In genomic region chr14:54912109-54912850, GRCm38 (mm10) we compare ENCODE assay signal across 9 mouse cellular contexts. TPM values are rescaled to one million over a fixed set of nuclear protein-coding genes. Genes with fewer than 3 reads are reported as not detected.
DNase-seq lines count a peak whose midpoint lies in the region; ATAC-seq and TF ChIP-seq lines count a peak whose summit lies in the region.
"Had no signal": no experiment of that assay in that cellular context is flagged by ENCODE, and none has a peak within 500 bp of the region (broad histone marks: within the 10 kb centered on the region; RNA-seq: fewer than 3 reads in every experiment).

No protein-coding gene starts in this region.

- no peaks in the 10 kb centered on the region for H3K4me1 ChIP-seq in erythroblast, embryonic 14.5 days (ENCODE audit: control insufficient read depth)
- peaks cover 15 to 18% of the 10 kb centered on the region in 2 experiments for H3K4me1 ChIP-seq in heart, embryonic 14.5 days (ENCODE audit: control insufficient read depth in 2 of 2, insufficient read depth in 2 of 2, low read length in 2 of 2)
- peaks cover 6% of the 10 kb centered on the region for H3K4me1 ChIP-seq in liver, postnatal 0 days (ENCODE audit: insufficient read depth)

- H3K4me3 ChIP-seq in erythroblast, embryonic 14.5 days (replicated peaks) = peak overlapping the region; percentile 50
- peak overlapping the region; percentile 56 to 91 for H3K4me3 ChIP-seq in heart, embryonic 14.5 days (ENCODE audit: control insufficient read depth in 1 of 2, insufficient read depth in 1 of 2, low read depth in 1 of 2, low read length in 2 of 2)
- H3K4me3 ChIP-seq in liver, postnatal 0 days (ENCODE audit: low read depth, low read length) = peak overlapping the region; percentile 70

- peak overlapping the region; percentile 94 for H3K9ac ChIP-seq in heart, embryonic 14.5 days (ENCODE audit: low read length)
- H3K9ac ChIP-seq in liver, postnatal 0 days (replicated peaks) = peak overlapping the region; percentile 56

- TF ChIP-seq EP300 in liver, postnatal 0 days (IDR thresholded peaks at IDR 0.05; ENCODE audit: low read depth) = no peak

- H3K4me2 ChIP-seq in heart, embryonic 14.5 days (ENCODE audit: low read length) = peak overlapping the region; percentile 99
- H3K4me2 ChIP-seq in liver, postnatal 0 days (ENCODE audit: low read depth, low read length) = peak overlapping the region; percentile 92

- DNase-seq in right cerebral cortex, adult 18-20 months = peak; percentile 39
- DNase-seq in right cerebral cortex, postnatal 36 days (ENCODE audit: low spot score in 2 of 2) = no peak
- no peak for DNase-seq in liver, postnatal 0 days
- peak; percentile 41 for DNase-seq in testis, postnatal 14 days (ENCODE audit: low spot score)
- DNase-seq in gastrocnemius, postnatal 25 days = no peak

- ATAC-seq in erythroblast, adult 5-6 weeks (replicated peaks; ENCODE audit: low FRiP score, poor library complexity, severe bottlenecking) = no peak
- peak; percentile 48 for ATAC-seq in heart, embryonic 14.5 days (ENCODE audit: insufficient number of reproducible peaks, insufficient read depth, low FRiP score, low read depth)
- ATAC-seq in liver, postnatal 0 days = 0 out of 2 replicates have a peak, but pooled peaks have one; percentile 15

- H3K27me3 ChIP-seq in erythroblast, embryonic 14.5 days (ENCODE audit: control insufficient read depth) = peaks cover 47% of the 10 kb centered on the region
- H3K27me3 ChIP-seq in heart, embryonic 14.5 days (ENCODE audit: control insufficient read depth, insufficient read depth, low read length) = no peaks in the 10 kb centered on the region
- H3K27me3 ChIP-seq in liver, postnatal 0 days (ENCODE audit: insufficient read depth, low read length) = peaks cover 30% of the 10 kb centered on the region

- peak overlapping the region in 1 of 2 experiments; percentile 72; a peak in 2 of 4 replicates for H3K27ac ChIP-seq in heart, embryonic 14.5 days (replicated peaks in 1 of 2; ENCODE audit: control insufficient read depth in 1 of 2, insufficient read depth in 1 of 2, low read depth in 2 of 2, low read length in 2 of 2)
- H3K27ac ChIP-seq in liver, postnatal 0 days (ENCODE audit: low read depth) = no peak overlapping the region

- WGBS in heart, embryonic 14.5 days = 4% methylated on average over 61 of the region's 69 CpGs
- 7% methylated on average over 51 of the region's 69 CpGs for WGBS in liver, postnatal 0 days (ENCODE audit: insufficient replicate concordance)

- no peak for TF ChIP-seq CTCF in liver, postnatal 0 days (IDR thresholded peaks at IDR 0.05; ENCODE audit: low read depth)

- no peaks in the 10 kb centered on the region for H3K36me3 ChIP-seq in erythroblast, embryonic 14.5 days (ENCODE audit: control insufficient read depth)
- peaks cover 48% of the 10 kb centered on the region for H3K36me3 ChIP-seq in heart, embryonic 14.5 days (ENCODE audit: control insufficient read depth, insufficient read depth, low read length)
- H3K36me3 ChIP-seq in liver, postnatal 0 days (replicated peaks; ENCODE audit: insufficient read depth, low read length) = no peaks in the 10 kb centered on the region

- H3K9me3 ChIP-seq in erythroblast, embryonic 14.5 days (ENCODE audit: control insufficient read depth, low read length) = peaks cover 4% of the 10 kb centered on the region; the same call in 1 of the 2 replicates
- no peaks in the 10 kb centered on the region for H3K9me3 ChIP-seq in heart, embryonic 14.5 days (ENCODE audit: control insufficient read depth, low read length)
- H3K9me3 ChIP-seq in liver, postnatal 0 days (ENCODE audit: low read length) = no peaks in the 10 kb centered on the region

RNA-seq across cellular contexts. Expression of gene Slc22a17, which starts 0.7 kb away (rescaled TPM):
- polyA plus RNA-seq in erythroblast, embryonic 14.5 days (2012) = 0.01 TPM in 1 of 2 replicates, not detected in the other
- total RNA-seq in erythroblast, adult 5-6 weeks (2015; ENCODE audit: low replicate concordance) = 1.5 TPM in 1 of 2 replicates, not detected in the other
- 0.60 TPM in 1 of 2 replicates, not detected in the other for total RNA-seq in erythroblast, adult 5-6 weeks (2017; ENCODE audit: low replicate concordance)
- polyA plus RNA-seq in heart, embryonic 14.5 days (2014; fragmentation: Nextera tagmentation; extraction: Ambion mirVana) = 18.5 and 25.6 TPM in 2 replicates
- polyA plus RNA-seq in liver, postnatal 0 days (2015; fragmentation: Nextera tagmentation; extraction: Ambion mirVana) = 1.1 TPM in 2 replicates
- 1 to 10 TPM; 2.4 to 2.5 TPM for total RNA-seq in gastrocnemius, postnatal 25 days (2021)

RNA-seq across cellular contexts. Expression of gene Efs, which starts 13.6 kb away (rescaled TPM):
- polyA plus RNA-seq in erythroblast, embryonic 14.5 days (2012) = 0.05 TPM in 1 of 2 replicates, not detected in the other
- total RNA-seq in erythroblast, adult 5-6 weeks (2015; ENCODE audit: low replicate concordance) = not detected in 2 replicates
- not detected in 2 replicates for total RNA-seq in erythroblast, adult 5-6 weeks (2017; ENCODE audit: low replicate concordance)
- polyA plus RNA-seq in heart, embryonic 14.5 days (2014; fragmentation: Nextera tagmentation; extraction: Ambion mirVana) = 12.2 and 14.6 TPM in 2 replicates
- 0.21 and 0.26 TPM in 2 replicates for polyA plus RNA-seq in liver, postnatal 0 days (2015; fragmentation: Nextera tagmentation; extraction: Ambion mirVana)
- 1 to 10 TPM; 2.6 to 3.7 TPM for total RNA-seq in gastrocnemius, postnatal 25 days (2021)

RNA-seq across cellular contexts. Expression of gene Pabpn1, which starts 20.0 kb away (rescaled TPM):
- 27.8 and 29.0 TPM in 2 replicates for polyA plus RNA-seq in erythroblast, embryonic 14.5 days (2012)
- 26.3 and 41.1 TPM in 2 replicates for total RNA-seq in erythroblast, adult 5-6 weeks (2015; ENCODE audit: low replicate concordance)
- total RNA-seq in erythroblast, adult 5-6 weeks (2017; ENCODE audit: low replicate concordance) = 54.6 and 55.9 TPM in 2 replicates
- polyA plus RNA-seq in heart, embryonic 14.5 days (2014; fragmentation: Nextera tagmentation; extraction: Ambion mirVana) = 80.6 and 83.8 TPM in 2 replicates
- polyA plus RNA-seq in liver, postnatal 0 days (2015; fragmentation: Nextera tagmentation; extraction: Ambion mirVana) = 38.2 and 46.6 TPM in 2 replicates
- total RNA-seq in gastrocnemius, postnatal 25 days (2021) = 10 to 100 TPM; 47.1 to 52.7 TPM

RNA-seq across cellular contexts. Expression of gene Il25, which starts 20.2 kb away (rescaled TPM):
- polyA plus RNA-seq in erythroblast, embryonic 14.5 days (2012) = not detected in 2 replicates
- not detected in 2 replicates for total RNA-seq in erythroblast, adult 5-6 weeks (2015; ENCODE audit: low replicate concordance)
- not detected in 2 replicates for total RNA-seq in erythroblast, adult 5-6 weeks (2017; ENCODE audit: low replicate concordance)
- polyA plus RNA-seq in heart, embryonic 14.5 days (2014; fragmentation: Nextera tagmentation; extraction: Ambion mirVana) = not detected in 2 replicates
- polyA plus RNA-seq in liver, postnatal 0 days (2015; fragmentation: Nextera tagmentation; extraction: Ambion mirVana) = not detected in 2 replicates
- not detected for total RNA-seq in gastrocnemius, postnatal 25 days (2021)
- total RNA-seq: gastrocnemius, postnatal 4 days had no signal

RNA-seq across cellular contexts. Expression of gene Cmtm5, which starts 23.8 kb away (rescaled TPM):
- polyA plus RNA-seq in erythroblast, embryonic 14.5 days (2012) = not detected in 2 replicates
- not detected in 2 replicates for total RNA-seq in erythroblast, adult 5-6 weeks (2015; ENCODE audit: low replicate concordance)
- total RNA-seq in erythroblast, adult 5-6 weeks (2017; ENCODE audit: low replicate concordance) = not detected in 2 replicates
- polyA plus RNA-seq in heart, embryonic 14.5 days (2014; fragmentation: Nextera tagmentation; extraction: Ambion mirVana) = 0.58 and 0.72 TPM in 2 replicates
- 0.17 TPM in 1 of 2 replicates, not detected in the other for polyA plus RNA-seq in liver, postnatal 0 days (2015; fragmentation: Nextera tagmentation; extraction: Ambion mirVana)
- under 1 TPM; 0.51 to 0.70 TPM for total RNA-seq in gastrocnemius, postnatal 25 days (2021)

Comparison
In these comparisons a context has a peak if more than half of its experiments do, and no peak if none do; other contexts are left out.
1. DNase-seq: peak in right cerebral cortex, adult 18-20 months (single experiment) and testis, postnatal 14 days (single experiment); none in right cerebral cortex, postnatal 36 days (0 of 2), liver, postnatal 0 days (single experiment) and gastrocnemius, postnatal 25 days (single experiment).
2. RNA of gene Efs, which starts 13.6 kb away (polyA plus RNA-seq): 12.2 to 14.6 TPM in heart, embryonic 14.5 days; 0.21 to 0.26 TPM in liver, postnatal 0 days and 0.05 TPM in erythroblast, embryonic 14.5 days; every median in the first group is over 10 times any median in the second.
3. Peak in every context shown above with its lines, with median percentiles within 50 percentile points of each other: H3K4me3 ChIP-seq.